16 mouse cellular contexts compared by ENCODE assay signal in the genomic region with DNA sequence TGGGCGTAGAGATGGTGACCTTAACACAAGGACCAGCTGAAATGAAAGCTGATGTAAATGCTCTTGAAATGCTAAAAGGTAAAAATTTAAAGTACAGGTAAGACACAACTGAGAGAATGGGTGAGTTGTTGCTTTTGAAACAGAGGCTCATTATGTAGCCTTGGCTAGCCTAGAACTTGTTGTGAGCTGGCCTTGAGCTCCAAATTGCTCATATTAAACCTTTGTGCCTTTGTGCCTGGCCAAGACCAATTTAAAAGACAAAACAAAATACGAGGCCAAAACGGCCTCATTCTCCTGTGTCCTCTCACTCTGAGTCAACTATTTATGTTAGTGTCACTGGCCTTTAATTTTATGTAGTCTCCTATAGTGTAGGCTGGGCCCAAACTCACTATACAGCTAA. TPM values are rescaled to one million over a fixed set of nuclear protein-coding genes. Genes with fewer than 3 reads are reported as not detected.
DNase-seq lines count a peak whose midpoint lies in the region; ATAC-seq and TF ChIP-seq lines count a peak whose summit lies in the region.
"Had no signal": no experiment of that assay in that cellular context is flagged by ENCODE, and none has a peak within 500 bp of the region (broad histone marks: within the 10 kb centered on the region; RNA-seq: fewer than 3 reads in every experiment).

No protein-coding gene starts in this region.

- peak; percentile 30 for DNase-seq in cerebellum, adult 9-10 months
- no peak for DNase-seq in cerebellum, adult 18-20 months
- DNase-seq in heart, postnatal 36 days, result no peak
- DNase-seq in left cerebral cortex, adult 2 months (ENCODE audit: extremely low spot score in 1 of 2, low spot score in 2 of 2), result no peak
- no peak for DNase-seq in left cerebral cortex, postnatal 10 days (ENCODE audit: extremely low spot score in 1 of 2, low spot score in 2 of 2)
- DNase-seq in liver, embryonic 14.5 days (ENCODE audit: low read depth in 3 of 3, low spot score in 3 of 3), result no peak
- no peak for DNase-seq in right cerebral cortex, postnatal 10 days (ENCODE audit: low spot score in 2 of 2)
- DNase-seq: cerebellum, postnatal 14 days; kidney, adult 11 months; left cerebral cortex, postnatal 4 days; right cerebral cortex, adult 18-20 months; thymus, postnatal 36 days had no signal

- H3K36me3 ChIP-seq in heart, embryonic 13.5 days, result no peaks in the 10 kb centered on the region
- no peaks in the 10 kb centered on the region for H3K36me3 ChIP-seq in liver, embryonic 14.5 days (replicated peaks; ENCODE audit: control insufficient read depth, insufficient read depth, low read depth)
- H3K36me3 ChIP-seq: embryonic facial prominence, embryonic 15.5 days; midbrain, embryonic 12.5 days; neural tube, embryonic 12.5 days had no signal

- no peak for TF ChIP-seq EP300 in liver, embryonic 14.5 days (IDR thresholded peaks at IDR 0.05; ENCODE audit: low read depth)

- intact Hi-C loops in heart, postnatal 36 days (cut with DNase I), result no loop called here
- intact Hi-C loops in left cerebral cortex, adult 2 months (cut with DNase I), result no loop called here
- intact Hi-C loops in left cerebral cortex, postnatal 10 days (cut with DNase I), result no loop called here

- no peaks in the 10 kb centered on the region for H3K9me3 ChIP-seq in heart, embryonic 13.5 days
- no peaks in the 10 kb centered on the region for H3K9me3 ChIP-seq in liver, embryonic 14.5 days (ENCODE audit: control insufficient read depth, low read length)
- H3K9me3 ChIP-seq: embryonic facial prominence, embryonic 15.5 days; midbrain, embryonic 12.5 days; neural tube, embryonic 12.5 days had no signal

- H3K27me3 ChIP-seq in heart, embryonic 13.5 days (replicated peaks), result no peaks in the 10 kb centered on the region
- no peaks in the 10 kb centered on the region for H3K27me3 ChIP-seq in liver, embryonic 14.5 days (ENCODE audit: control insufficient read depth, insufficient read depth, low read length)
- H3K27me3 ChIP-seq: embryonic facial prominence, embryonic 15.5 days; midbrain, embryonic 12.5 days; neural tube, embryonic 12.5 days had no signal

- no peak for ATAC-seq in heart, embryonic 13.5 days (ENCODE audit: extremely low read depth, insufficient number of reproducible peaks, low FRiP score, low TSS enrichment)
- ATAC-seq in liver, embryonic 14.5 days (ENCODE audit: insufficient read depth), result no peak

- no peak overlapping the region for H3K9ac ChIP-seq in heart, embryonic 13.5 days
- 0 out of 2 replicates have a peak overlapping the region, but pooled peaks have one; percentile 23 for H3K9ac ChIP-seq in liver, embryonic 14.5 days (replicated peaks)
- H3K9ac ChIP-seq: embryonic facial prominence, embryonic 15.5 days; midbrain, embryonic 12.5 days; neural tube, embryonic 12.5 days had no signal

- H3K4me2 ChIP-seq in heart, embryonic 13.5 days, result peak overlapping the region; percentile 56
- H3K4me2 ChIP-seq in liver, embryonic 14.5 days (ENCODE audit: low read depth), result peak overlapping the region; percentile 20; the same call in 1 of the 2 replicates
- H3K4me2 ChIP-seq: embryonic facial prominence, embryonic 15.5 days; midbrain, embryonic 12.5 days; neural tube, embryonic 12.5 days had no signal

- H3K4me3 ChIP-seq in heart, embryonic 13.5 days, result no peak overlapping the region
- H3K4me3 ChIP-seq in left cerebral cortex, adult 2 months, result no peak overlapping the region
- H3K4me3 ChIP-seq in liver, embryonic 14.5 days (ENCODE audit: insufficient read depth in 1 of 2, low read depth in 2 of 2, low read length in 2 of 2), result no peak overlapping the region
- H3K4me3 ChIP-seq: embryonic facial prominence, embryonic 15.5 days; midbrain, embryonic 12.5 days; neural tube, embryonic 12.5 days had no signal

- H3K4me1 ChIP-seq in heart, embryonic 13.5 days, result peaks cover 92% of the 10 kb centered on the region
- H3K4me1 ChIP-seq in liver, embryonic 14.5 days (replicated peaks; ENCODE audit: control insufficient read depth in 2 of 2, insufficient read depth in 2 of 2, low read length in 1 of 2), result peaks cover 46 to 73% of the 10 kb centered on the region in 2 experiments

- H3K27ac ChIP-seq in heart, embryonic 13.5 days (replicated peaks), result peak overlapping the region; percentile 99
- H3K27ac ChIP-seq in left cerebral cortex, adult 2 months, result peak overlapping the region; percentile 91
- H3K27ac ChIP-seq in liver, embryonic 14.5 days, result no peak overlapping the region
- H3K27ac ChIP-seq: midbrain, embryonic 12.5 days; neural tube, embryonic 12.5 days had no signal

- 78% methylated on average over 3 of the region's 3 CpGs for WGBS in heart, embryonic 13.5 days
- WGBS in liver, embryonic 14.5 days (ENCODE audit: insufficient replicate concordance), result 67% methylated on average over 3 of the region's 3 CpGs

- TF ChIP-seq CTCF in left cerebral cortex, adult 2 months (IDR thresholded peaks at IDR 0.05), result no peak
- TF ChIP-seq CTCF in liver, embryonic 14.5 days (IDR thresholded peaks at IDR 0.05; ENCODE audit: low read depth), result no peak

RNA-seq across cellular contexts. Expression of gene Pkig, which starts 28.7 kb away (rescaled TPM):
- 233 and 270 TPM in 2 replicates for polyA plus RNA-seq in heart, embryonic 13.5 days (2015; fragmentation: Nextera tagmentation; extraction: Ambion mirVana)
- total RNA-seq in heart, postnatal 36 days (2021), result 100 to 1,000 TPM; 221 to 229 TPM
- total RNA-seq in left cerebral cortex, adult 2 months (2021), result 100 to 1,000 TPM; 126 to 129 TPM
- total RNA-seq in left cerebral cortex, postnatal 10 days (2021), result 10 to 100 TPM; 95.0 to 98.5 TPM
- polyA plus RNA-seq in liver, embryonic 14.5 days (2012; rRNA removed), result 50.9 and 52.3 TPM in 2 replicates
- polyA plus RNA-seq in liver, embryonic 14.5 days (2014; fragmentation: Nextera tagmentation; extraction: Ambion mirVana), result 99.0 and 107 TPM in 2 replicates

RNA-seq across cellular contexts. Expression of gene Serinc3, which starts 42.0 kb away (rescaled TPM):
- polyA plus RNA-seq in heart, embryonic 13.5 days (2015; fragmentation: Nextera tagmentation; extraction: Ambion mirVana), result 50.1 and 51.8 TPM in 2 replicates
- total RNA-seq in heart, postnatal 36 days (2021), result 100 to 1,000 TPM; 316 to 421 TPM
- total RNA-seq in left cerebral cortex, adult 2 months (2021), result 100 to 1,000 TPM; 213 to 234 TPM
- total RNA-seq in left cerebral cortex, postnatal 10 days (2021), result 100 to 1,000 TPM; 213 to 225 TPM
- polyA plus RNA-seq in liver, embryonic 14.5 days (2012; rRNA removed), result 225 and 257 TPM in 2 replicates
- 165 TPM in 2 replicates for polyA plus RNA-seq in liver, embryonic 14.5 days (2014; fragmentation: Nextera tagmentation; extraction: Ambion mirVana)
